Mouse (Mus musculus) embryonic facial prominence, embryonic 11.5 days (tissue): ENCODE measurements around the gene Vmn1r193. TPM values are rescaled to one million over a fixed set of nuclear protein-coding genes. Genes with fewer than 3 reads are reported as not detected.
"Not testable (repeated sequence)": the region's sequence is repeated elsewhere in the genome, so short reads cannot be mapped to it uniquely, and the experiment has no call there.

Source experiments
- ATAC-seq: fragments of 200-750 bp; cut with Nextera tagmentation; replicated peaks from 2 replicates; pipeline ENCODE4 v1.8.0; 2017; ENCODE audit warnings: low read depth; ENCODE audit not compliant: insufficient number of reproducible peaks, low FRiP score, low TSS enrichment
- DNase-seq: peaks from one replicate; pipeline ENCODE4 v3.0.0-alpha.2; 2015; ENCODE audit warnings: low spot score
- H3K27ac ChIP-seq: fragments of 300-500 bp; sonication (generic); replicated peaks from 2 replicates; pipeline ENCODE4 v1.5.1; 2014; ENCODE audit warnings: mild to moderate bottlenecking, low read depth, low read length, control low read depth
- H3K27me3 ChIP-seq: fragments of 300-500 bp; sonication (generic); 2 replicates; pipeline ENCODE4 v1.6.1; 2014; ENCODE audit warnings: mild to moderate bottlenecking, low read length, moderate library complexity, mixed read lengths; ENCODE audit not compliant: control insufficient read depth, insufficient read depth
- H3K36me3 ChIP-seq: fragments of 300-500 bp; sonication (generic); replicated peaks from 2 replicates; pipeline ENCODE4 v1.6.1; 2014; ENCODE audit warnings: low read depth, mild to moderate bottlenecking, low read length, moderate library complexity, mixed read lengths; ENCODE audit not compliant: control insufficient read depth, insufficient read depth
- H3K4me1 ChIP-seq: fragments of 300-500 bp; sonication (generic); 2 replicates; pipeline ENCODE4 v1.6.1; 2014; ENCODE audit warnings: low read length, mixed read lengths; ENCODE audit not compliant: control insufficient read depth, insufficient read depth
- H3K4me2 ChIP-seq: fragments of 300-500 bp; sonication (generic); 2 replicates; pipeline ENCODE4 v1.6.1; 2014; ENCODE audit warnings: low read depth, mild to moderate bottlenecking, control low read depth, low read length, moderate library complexity
- H3K4me3 ChIP-seq: fragments of 300-500 bp; sonication (generic); 2 replicates; pipeline ENCODE4 v1.5.1; 2014; ENCODE audit warnings: low read depth, low read length, control low read depth
- H3K9ac ChIP-seq: fragments of 300-500 bp; sonication (generic); replicated peaks from 2 replicates; pipeline ENCODE4 v1.6.1; 2014; ENCODE audit warnings: mild to moderate bottlenecking, control low read depth, low read length
- H3K9me3 ChIP-seq: fragments of 300-500 bp; sonication (generic); replicated peaks from 2 replicates; pipeline ENCODE4 v1.6.1; 2016; ENCODE audit warnings: mild to moderate bottlenecking, low read length, inconsistent platforms, mixed read lengths; ENCODE audit not compliant: control insufficient read depth
- WGBS: fragments of 180-500 bp; shearing (Covaris S2); extraction: QIAGEN DNeasy Blood & Tissue Kit; methylation state at CpG from one replicate; pipeline ENCODE4 v1.1.7; 2014; 5-methylcytosine and 5-hydroxymethylcytosine counted together
- polyA plus RNA-seq: library from polyadenylated mRNA; unstranded; fragments of >200 nt; fragmentation: Nextera tagmentation; extraction: Ambion mirVana; gene quantifications from 2 replicates; pipeline ENCODE4 v1.2.1, GENCODE M21; 2014

Vmn1r193 gene
- not detected in 2 replicates for polyA plus RNA-seq

- H3K4me3 ChIP-seq, H3K4me2 ChIP-seq, H3K27ac ChIP-seq, H3K9me3 ChIP-seq, H3K36me3 ChIP-seq, ATAC-seq, H3K4me1 ChIP-seq, H3K27me3 ChIP-seq, DNase-seq, H3K9ac ChIP-seq: not testable (repeated sequence)
- 76% methylated on average over 1 of the region's 1 CpGs for WGBS
Measured at GRCm38 (mm10) chr13:22223060-22223459, at the start of gene Vmn1r193. TSS of gene Vmn1r193 (minus strand) at chr13:22223160.

- Histone ChIP-seq H3K4me1 (no peaks in the 10 kb centered on the region), H3K4me3 (no peak overlapping the region), H3K27me3 (no peaks in the 10 kb centered on the region), H3K9ac (no peak overlapping the region), H3K36me3 (no peaks in the 10 kb centered on the region), H3K27ac (no peak overlapping the region), H3K4me2 (no peak overlapping the region), H3K9me3 (no peaks in the 10 kb centered on the region)
- DNase-seq (no peak), ATAC-seq (no peak)
- WGBS: 55% methylated on average over 2 of the region's 2 CpGs
Measured at GRCm38 (mm10) chr13:22271721-22272120, 48.8 kb upstream of the Vmn1r193 start.

- not testable (repeated sequence) for H3K27me3 ChIP-seq, DNase-seq, H3K4me3 ChIP-seq, H3K9me3 ChIP-seq, H3K27ac ChIP-seq, H3K4me1 ChIP-seq, H3K4me2 ChIP-seq, H3K9ac ChIP-seq, ATAC-seq, H3K36me3 ChIP-seq
- WGBS: 85% methylated on average over 1 of the region's 1 CpGs
Measured at GRCm38 (mm10) chr13:22270222-22270621, 47.3 kb upstream of the Vmn1r193 start, which contains the start of gene Vmn1r195. TSS of gene Vmn1r195 (plus strand) at chr13:22270522.

GRCm38 (mm10) chr13:22243915-22244314 is 21.0 kb upstream of the Vmn1r193 start, which contains the start of gene Vmn1r194:
TSS of gene Vmn1r194 (plus strand) at chr13:22244215.
- 61% methylated on average over 1 of the region's 1 CpGs for WGBS
- Histone ChIP-seq H3K9ac (no peak within 1 kb of the TSS), H3K4me1 (no peaks in the 10 kb centered on the region), H3K36me3 (no peaks in the 10 kb centered on the region), H3K4me2 (no peak within 1 kb of the TSS), H3K27ac (no peak within 1 kb of the TSS), H3K4me3 (no peak within 1 kb of the TSS), H3K27me3 (no peaks in the 10 kb centered on the region), H3K9me3 (no peaks in the 10 kb centered on the region)
- DNase-seq (no peak), ATAC-seq (no peak)

- H3K4me2 ChIP-seq, H3K9me3 ChIP-seq, ATAC-seq, H3K4me1 ChIP-seq, H3K36me3 ChIP-seq, DNase-seq, H3K4me3 ChIP-seq, H3K27me3 ChIP-seq, H3K9ac ChIP-seq, H3K27ac ChIP-seq: not testable (repeated sequence)
- WGBS: 77% methylated on average over 3 of the region's 3 CpGs
Measured at GRCm38 (mm10) chr13:22192756-22193155, 30.2 kb downstream of the Vmn1r193 start.

- no peaks in the 10 kb centered on the region for H3K27me3 ChIP-seq
- DNase-seq: no peak
- H3K4me3 ChIP-seq: no peak within 1 kb of the TSS
- H3K4me1 ChIP-seq: no peaks in the 10 kb centered on the region
- H3K9me3 ChIP-seq: no peaks in the 10 kb centered on the region
- H3K36me3 ChIP-seq: no peaks in the 10 kb centered on the region
- H3K4me2 ChIP-seq: no peak within 1 kb of the TSS
- no peak within 1 kb of the TSS for H3K27ac ChIP-seq
- no peak for ATAC-seq
- H3K9ac ChIP-seq: no peak within 1 kb of the TSS
Measured at GRCm38 (mm10) chr13:22191041-22191440, 31.9 kb downstream of the Vmn1r193 start, which contains the start of gene Vmn1r192. TSS of gene Vmn1r192 (minus strand) at chr13:22191141.

GRCm38 (mm10) chr13:22190385-22190784 is 32.6 kb downstream of the Vmn1r193 start:
- no peaks in the 10 kb centered on the region for H3K9me3 ChIP-seq
- no peak for ATAC-seq
- no peaks in the 10 kb centered on the region for H3K4me1 ChIP-seq
- H3K4me3 ChIP-seq: no peak overlapping the region
- no peak for DNase-seq
- 84% methylated on average over 2 of the region's 2 CpGs for WGBS
- H3K27ac ChIP-seq: no peak overlapping the region
- no peaks in the 10 kb centered on the region for H3K36me3 ChIP-seq
- no peak overlapping the region for H3K9ac ChIP-seq
- H3K4me2 ChIP-seq: no peak overlapping the region
- H3K27me3 ChIP-seq: no peaks in the 10 kb centered on the region

- no peak for ATAC-seq
Measured at GRCm38 (mm10) chr13:22189313-22189712, 33.6 kb downstream of the Vmn1r193 start.

More at GRCm38 (mm10) chr13:22189313-22189712, 33.6 kb downstream of the Vmn1r193 start:
- DNase-seq: no peak
- no peaks in the 10 kb centered on the region for H3K27me3 ChIP-seq
- H3K9ac ChIP-seq: no peak overlapping the region
- H3K4me2 ChIP-seq: no peak overlapping the region
- WGBS: 92% methylated on average over 2 of the region's 2 CpGs
- H3K4me1 ChIP-seq: no peaks in the 10 kb centered on the region
- no peaks in the 10 kb centered on the region for H3K36me3 ChIP-seq
- H3K4me3 ChIP-seq: no peak overlapping the region
- no peaks in the 10 kb centered on the region for H3K9me3 ChIP-seq
- H3K27ac ChIP-seq: no peak overlapping the region
